Mouse (Mus musculus) stomach, postnatal 0 days (tissue): ENCODE measurements around the gene Eprs.

Source experiments
- CTCF ChIP-seq: IDR thresholded peaks from 2 replicates; pipeline ENCODE4 v1.5.1; 2016; ENCODE audit warnings: antibody characterized with exemption, low read depth, mild to moderate bottlenecking, moderate library complexity
- EP300 ChIP-seq: optimal IDR thresholded peaks from 2 replicates; pipeline ENCODE3; 2016; ENCODE audit warnings: antibody characterized with exemption

GRCm38 (mm10) chr1:185469551-185470021 is 106.7 kb downstream of the Eprs start:
- no peak for TF ChIP-seq CTCF
- no peak for TF ChIP-seq EP300
